Mouse (Mus musculus): ENCODE data around the gene Gm29427. TPM values are rescaled to one million over a fixed set of nuclear protein-coding genes. Genes with fewer than 3 reads are reported as not detected.

Gene Gm29427
- polyA plus RNA-seq, 1 experiment from 2014 or later: not detected

- H3K27ac ChIP-seq (ENCODE audit: low read length): no peak overlapping the region
- no peaks in the 10 kb centered on the region for H3K9me3 ChIP-seq (replicated peaks; ENCODE audit: control insufficient read depth, low read length)
- no peak overlapping the region for H3K4me3 ChIP-seq (ENCODE audit: low read length)
- H3K36me3 ChIP-seq (ENCODE audit: control insufficient read depth, insufficient read depth): no peaks in the 10 kb centered on the region
- peaks cover 14% of the 10 kb centered on the region for H3K4me1 ChIP-seq (ENCODE audit: control insufficient read depth, insufficient read depth, low read length)
- no peak overlapping the region for H3K9ac ChIP-seq (ENCODE audit: low read length)
- H3K4me2 ChIP-seq (ENCODE audit: low read depth, low read length): no peak overlapping the region
- no peak for ATAC-seq (replicated peaks; ENCODE audit: extremely low read depth, insufficient read depth, low FRiP score)
- WGBS: 63% methylated on average over 1 of the region's 1 CpGs
- H3K27me3 ChIP-seq (ENCODE audit: control insufficient read depth, insufficient read depth, low read length): no peaks in the 10 kb centered on the region
Measured at GRCm38 (mm10) chr1:130743775-130744174, 28.2 kb upstream of the Gm29427 start.

- Histone ChIP-seq H3K4me1 (ENCODE audit: control insufficient read depth, insufficient read depth, low read length) (peaks cover 14% of the 10 kb centered on the region), H3K27ac (ENCODE audit: low read length) (no peak overlapping the region), H3K9me3 (replicated peaks; ENCODE audit: control insufficient read depth, low read length) (no peaks in the 10 kb centered on the region), H3K4me2 (ENCODE audit: low read depth, low read length) (no peak overlapping the region), H3K36me3 (ENCODE audit: control insufficient read depth, insufficient read depth) (no peaks in the 10 kb centered on the region), H3K9ac (ENCODE audit: low read length) (no peak overlapping the region), H3K4me3 (ENCODE audit: low read length) (no peak overlapping the region), H3K27me3 (ENCODE audit: control insufficient read depth, insufficient read depth, low read length) (no peaks in the 10 kb centered on the region)
- WGBS: 88% methylated on average over 7 of the region's 7 CpGs
- no peak for ATAC-seq (replicated peaks; ENCODE audit: extremely low read depth, insufficient read depth, low FRiP score)
Measured at GRCm38 (mm10) chr1:130742201-130742600, 26.6 kb upstream of the Gm29427 start.

DNA sequence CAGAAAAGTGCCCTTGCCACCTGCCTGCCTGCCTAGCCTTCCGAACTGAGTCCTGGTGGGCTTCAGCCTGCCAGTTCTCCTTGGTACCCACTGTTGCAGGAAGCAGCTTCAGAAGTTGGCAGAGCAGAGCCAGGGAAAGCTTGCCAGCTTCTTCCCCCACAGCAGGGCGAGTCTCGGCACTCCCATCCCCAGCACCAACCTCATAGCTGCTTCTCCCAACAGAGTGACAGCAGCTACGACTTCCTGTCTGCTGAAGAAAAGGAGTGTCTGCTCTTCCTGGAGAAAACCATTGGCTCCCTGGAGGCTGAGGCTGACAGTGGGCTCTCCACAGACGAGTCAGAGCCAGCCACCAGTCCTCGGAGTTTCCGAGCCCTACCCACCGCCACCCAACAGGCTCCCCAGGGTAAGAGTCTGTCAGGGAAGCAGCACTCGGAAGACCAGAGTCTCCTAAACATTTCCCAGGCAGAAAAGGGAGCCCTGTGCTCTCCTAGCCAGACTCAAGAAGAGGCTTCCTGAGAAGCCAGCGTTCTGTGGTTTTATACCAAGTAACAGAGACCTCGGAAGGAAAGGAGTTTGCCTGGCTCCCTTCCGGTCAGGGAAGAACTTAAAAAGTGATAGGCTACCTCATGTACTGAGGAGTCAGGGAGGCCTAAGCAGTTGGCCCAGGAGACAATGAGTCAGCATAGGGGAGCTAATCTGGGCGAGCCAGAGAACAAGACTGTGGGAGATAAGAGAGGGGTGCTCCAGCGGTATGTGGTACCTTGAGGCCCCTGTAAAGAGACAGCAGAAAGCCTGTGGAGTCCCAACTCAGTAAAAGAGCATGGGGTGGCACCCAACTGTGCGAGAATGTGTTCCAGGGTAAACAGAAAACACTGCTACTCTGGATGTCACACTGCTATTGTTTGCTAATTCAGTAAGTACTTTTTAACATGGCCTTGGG lies 25.5 kb upstream of the Gm29427 start:
- Histone ChIP-seq H3K9me3 (replicated peaks; ENCODE audit: control insufficient read depth, low read length) (no peaks in the 10 kb centered on the region), H3K4me3 (ENCODE audit: low read length) (no peak overlapping the region), H3K36me3 (ENCODE audit: control insufficient read depth, insufficient read depth) (no peaks in the 10 kb centered on the region), H3K27ac (ENCODE audit: low read length) (no peak overlapping the region), H3K4me1 (ENCODE audit: control insufficient read depth, insufficient read depth, low read length) (peaks cover 14% of the 10 kb centered on the region), H3K4me2 (ENCODE audit: low read depth, low read length) (peak overlapping the region; percentile 27; the same call in 1 of the 2 replicates), H3K27me3 (ENCODE audit: control insufficient read depth, insufficient read depth, low read length) (no peaks in the 10 kb centered on the region), H3K9ac (ENCODE audit: low read length) (no peak overlapping the region)
- 0 out of 2 replicates have a peak, but pooled peaks have one; percentile 49 for ATAC-seq (replicated peaks; ENCODE audit: extremely low read depth, insufficient read depth, low FRiP score)
- WGBS: 39% methylated on average over 15 of the region's 15 CpGs

DNA sequence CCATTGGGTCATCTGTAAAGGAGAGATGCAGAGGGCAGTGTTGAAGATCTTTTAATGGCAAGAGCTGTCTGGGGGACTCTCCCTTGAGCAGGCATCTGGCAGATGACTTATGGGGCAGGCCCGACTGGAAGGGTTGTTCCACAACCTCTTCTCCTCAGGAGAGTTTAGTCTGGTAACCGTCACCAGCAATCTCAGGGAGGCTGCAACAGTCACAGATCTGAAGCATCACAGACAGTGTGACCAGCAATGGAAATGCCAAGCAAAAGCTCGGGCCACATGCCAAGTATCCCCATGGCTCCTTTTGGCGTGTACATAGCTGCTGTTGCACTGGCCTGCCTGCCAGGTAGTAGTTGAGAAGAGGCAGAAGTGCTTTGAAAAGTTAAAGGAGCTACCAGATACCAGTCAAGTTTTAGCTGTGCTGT lies 24.6 kb upstream of the Gm29427 start:
- H3K4me1 ChIP-seq (ENCODE audit: control insufficient read depth, insufficient read depth, low read length): peaks cover 14% of the 10 kb centered on the region
- no peak overlapping the region for H3K4me3 ChIP-seq (ENCODE audit: low read length)
- ATAC-seq (replicated peaks; ENCODE audit: extremely low read depth, insufficient read depth, low FRiP score): no peak
- no peak overlapping the region for H3K27ac ChIP-seq (ENCODE audit: low read length)
- no peaks in the 10 kb centered on the region for H3K9me3 ChIP-seq (replicated peaks; ENCODE audit: control insufficient read depth, low read length)
- no peak overlapping the region for H3K9ac ChIP-seq (ENCODE audit: low read length)
- H3K4me2 ChIP-seq (ENCODE audit: low read depth, low read length): no peak overlapping the region
- no peaks in the 10 kb centered on the region for H3K27me3 ChIP-seq (ENCODE audit: control insufficient read depth, insufficient read depth, low read length)
- WGBS: 41% methylated on average over 4 of the region's 4 CpGs
- H3K36me3 ChIP-seq (ENCODE audit: control insufficient read depth, insufficient read depth): no peaks in the 10 kb centered on the region

- Histone ChIP-seq H3K27me3 (ENCODE audit: control insufficient read depth, insufficient read depth, low read length) (no peaks in the 10 kb centered on the region), H3K9ac (ENCODE audit: low read length) (no peak overlapping the region), H3K4me2 (ENCODE audit: low read depth, low read length) (no peak overlapping the region), H3K9me3 (replicated peaks; ENCODE audit: control insufficient read depth, low read length) (no peaks in the 10 kb centered on the region), H3K4me1 (ENCODE audit: control insufficient read depth, insufficient read depth, low read length) (peaks cover 14% of the 10 kb centered on the region), H3K36me3 (ENCODE audit: control insufficient read depth, insufficient read depth) (no peaks in the 10 kb centered on the region), H3K4me3 (ENCODE audit: low read length) (no peak overlapping the region), H3K27ac (ENCODE audit: low read length) (no peak overlapping the region)
- 86% methylated on average over 3 of the region's 3 CpGs for whole genome bisulfite sequencing
- no peak for ATAC-seq (replicated peaks; ENCODE audit: extremely low read depth, insufficient read depth, low FRiP score)
Measured at GRCm38 (mm10) chr1:130739636-130740035, 24.0 kb upstream of the Gm29427 start.

DNA sequence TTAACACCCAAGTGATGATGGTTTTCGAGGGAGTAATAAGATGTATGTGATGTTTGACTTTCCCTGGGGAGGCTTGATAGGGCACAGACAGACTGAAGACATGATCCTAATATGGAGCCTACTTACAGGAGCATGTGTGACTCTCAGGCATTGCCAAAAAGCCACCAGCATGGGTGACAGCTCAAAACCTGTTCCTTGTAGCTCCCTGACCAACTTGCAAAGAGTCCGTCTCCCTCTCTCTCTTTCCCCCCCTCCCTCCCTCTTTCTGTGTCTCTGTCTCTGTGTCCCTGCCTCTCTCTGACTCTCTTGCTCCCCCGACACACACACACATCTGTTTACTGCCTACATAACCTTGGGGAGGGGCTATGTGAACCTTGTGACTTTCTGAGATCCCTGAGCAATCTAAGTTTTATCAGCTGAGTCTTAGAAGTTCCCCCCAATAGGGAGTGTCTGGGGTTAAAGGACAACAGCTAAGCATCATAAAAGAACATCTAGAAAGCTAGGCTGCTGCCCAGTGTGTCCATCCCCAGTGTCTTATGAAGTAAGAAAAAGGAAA lies 23.0 kb upstream of the Gm29427 start:
- H3K27ac ChIP-seq (ENCODE audit: low read length): no peak overlapping the region
- no peak overlapping the region for H3K9ac ChIP-seq (ENCODE audit: low read length)
- H3K4me2 ChIP-seq (ENCODE audit: low read depth, low read length): no peak overlapping the region
- no peak overlapping the region for H3K4me3 ChIP-seq (ENCODE audit: low read length)
- peaks cover 14% of the 10 kb centered on the region for H3K4me1 ChIP-seq (ENCODE audit: control insufficient read depth, insufficient read depth, low read length)
- 78% methylated on average over 3 of the region's 3 CpGs for WGBS
- ATAC-seq (replicated peaks; ENCODE audit: extremely low read depth, insufficient read depth, low FRiP score): no peak
- H3K9me3 ChIP-seq (replicated peaks; ENCODE audit: control insufficient read depth, low read length): no peaks in the 10 kb centered on the region
- no peaks in the 10 kb centered on the region for H3K27me3 ChIP-seq (ENCODE audit: control insufficient read depth, insufficient read depth, low read length)
- no peaks in the 10 kb centered on the region for H3K36me3 ChIP-seq (ENCODE audit: control insufficient read depth, insufficient read depth)

DNA sequence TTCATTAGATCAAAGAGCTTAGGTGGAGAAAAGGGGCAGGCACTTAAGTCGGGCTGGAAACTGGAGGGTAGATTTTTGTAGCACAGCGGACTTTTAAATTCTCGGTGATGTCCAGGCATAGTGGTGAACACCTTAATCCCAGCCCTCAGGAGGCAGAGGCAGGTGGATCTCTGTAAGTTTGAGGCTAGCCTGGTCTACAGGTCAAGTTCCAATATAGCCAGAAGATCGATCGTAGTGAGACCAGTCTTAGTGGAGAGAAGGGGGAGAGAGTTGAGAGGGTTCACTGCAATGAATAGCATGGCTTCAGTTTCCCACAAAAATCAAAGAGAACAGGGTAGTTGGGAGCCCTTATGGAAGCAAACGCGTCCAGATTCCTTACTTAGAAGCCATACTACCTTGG lies 22.3 kb upstream of the Gm29427 start:
- Histone ChIP-seq H3K36me3 (ENCODE audit: control insufficient read depth, insufficient read depth) (no peaks in the 10 kb centered on the region), H3K4me2 (ENCODE audit: low read depth, low read length) (no peak overlapping the region), H3K27me3 (ENCODE audit: control insufficient read depth, insufficient read depth, low read length) (no peaks in the 10 kb centered on the region), H3K9ac (ENCODE audit: low read length) (no peak overlapping the region), H3K27ac (ENCODE audit: low read length) (no peak overlapping the region), H3K9me3 (replicated peaks; ENCODE audit: control insufficient read depth, low read length) (no peaks in the 10 kb centered on the region), H3K4me3 (ENCODE audit: low read length) (no peak overlapping the region), H3K4me1 (ENCODE audit: control insufficient read depth, insufficient read depth, low read length) (peaks cover 14% of the 10 kb centered on the region)
- 89% methylated on average over 7 of the region's 7 CpGs for WGBS
- no peak for ATAC-seq (replicated peaks; ENCODE audit: extremely low read depth, insufficient read depth, low FRiP score)

DNA sequence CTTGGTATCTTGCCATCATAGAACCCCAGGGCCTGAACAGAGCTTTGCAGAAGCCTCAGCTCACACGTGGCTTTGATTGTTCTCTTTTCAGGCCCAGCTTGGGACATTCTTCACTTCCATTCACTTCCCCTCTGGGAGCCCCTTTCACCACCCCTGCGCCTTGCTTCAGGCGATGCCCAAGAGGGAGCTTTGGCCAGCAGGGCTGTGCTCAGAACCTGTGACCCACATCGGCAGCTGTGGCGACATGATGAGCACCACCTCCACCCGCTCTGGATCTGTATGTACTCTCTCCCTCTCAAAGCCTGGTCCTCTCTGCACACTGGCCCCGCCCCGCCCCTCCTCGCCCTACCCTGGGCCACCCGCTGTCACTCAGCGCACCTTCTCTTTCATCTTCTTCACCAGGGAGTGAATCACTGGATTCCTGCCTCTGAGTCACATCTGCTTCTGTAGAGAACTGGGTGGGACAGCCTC lies 21.8 kb upstream of the Gm29427 start:
- WGBS: 45% methylated on average over 11 of the region's 11 CpGs
- no peak overlapping the region for H3K4me2 ChIP-seq (ENCODE audit: low read depth, low read length)
- H3K9me3 ChIP-seq (replicated peaks; ENCODE audit: control insufficient read depth, low read length): no peaks in the 10 kb centered on the region
- no peaks in the 10 kb centered on the region for H3K27me3 ChIP-seq (ENCODE audit: control insufficient read depth, insufficient read depth, low read length)
- H3K36me3 ChIP-seq (ENCODE audit: control insufficient read depth, insufficient read depth): no peaks in the 10 kb centered on the region
- ATAC-seq (replicated peaks; ENCODE audit: extremely low read depth, insufficient read depth, low FRiP score): no peak
- no peak overlapping the region for H3K9ac ChIP-seq (ENCODE audit: low read length)
- H3K27ac ChIP-seq (ENCODE audit: low read length): no peak overlapping the region
- H3K4me3 ChIP-seq (ENCODE audit: low read length): no peak overlapping the region
- H3K4me1 ChIP-seq (ENCODE audit: control insufficient read depth, insufficient read depth, low read length): peaks cover 14% of the 10 kb centered on the region

GRCm38 (mm10) chr1:130734852-130735251 lies 19.3 kb upstream of the Gm29427 start:
- Histone ChIP-seq H3K4me2 (ENCODE audit: low read depth, low read length) (no peak overlapping the region; the same call in 1 of the 2 replicates), H3K36me3 (ENCODE audit: control insufficient read depth, insufficient read depth) (no peaks in the 10 kb centered on the region), H3K9me3 (replicated peaks; ENCODE audit: control insufficient read depth, low read length) (no peaks in the 10 kb centered on the region), H3K9ac (ENCODE audit: low read length) (no peak overlapping the region), H3K4me3 (ENCODE audit: low read length) (no peak overlapping the region), H3K27me3 (ENCODE audit: control insufficient read depth, insufficient read depth, low read length) (no peaks in the 10 kb centered on the region), H3K27ac (ENCODE audit: low read length) (no peak overlapping the region), H3K4me1 (ENCODE audit: control insufficient read depth, insufficient read depth, low read length) (peaks cover 5% of the 10 kb centered on the region; the same call in 1 of the 2 replicates)
- 42% methylated on average over 8 of the region's 8 CpGs for WGBS
- ATAC-seq (replicated peaks; ENCODE audit: extremely low read depth, insufficient read depth, low FRiP score): no peak

All from heart, embryonic 16.5 days (tissue).